Mouse (Mus musculus) c-Kit-negative CD71-positive TER-119-positive erythroid progenitor cells, embryonic 14.5 days (primary cell): Measurements from ENCODE around the gene Pax2.
"Not testable (repeated sequence)": the region's sequence is repeated elsewhere in the genome, so short reads cannot be mapped to it uniquely, and the experiment has no call there.

ENCODE experiments used
- DNase-seq: peaks from one replicate; pipeline ENCODE4 v3.0.0-alpha.2; 2013; ENCODE audit warnings: low read depth, low spot score

Pax2 gene

GRCm38 (mm10) chr19:44835042-44835930 lies 79.4 kb downstream of the Pax2 start:
- DNase-seq = no peak

GRCm38 (mm10) chr19:44835931-44836861 lies 80.4 kb downstream of the Pax2 start:
- DNase-seq = no peak

GRCm38 (mm10) chr19:44837426-44838205 lies 81.8 kb downstream of the Pax2 start:
- DNase-seq = no peak

GRCm38 (mm10) chr19:44838321-44838720 lies 82.5 kb downstream of the Pax2 start:
- no peak for DNase-seq

- not testable (repeated sequence) for DNase-seq
These were observed 86.8 kb downstream of the Pax2 start for GRCm38 (mm10) chr19:44842661-44843060.

- DNase-seq = no peak
These were observed 93.6 kb downstream of the Pax2 start for GRCm38 (mm10) chr19:44849465-44849864.

- DNase-seq = no peak
These were observed 102.8 kb downstream of the Pax2 start for GRCm38 (mm10) chr19:44858671-44859070.

GRCm38 (mm10) chr19:44868766-44869165 lies 112.9 kb downstream of the Pax2 start:
- DNase-seq = no peak

- no peak for DNase-seq
These were observed 118.5 kb downstream of the Pax2 start for GRCm38 (mm10) chr19:44874186-44874898.

- DNase-seq = no peak
These were observed 119.1 kb downstream of the Pax2 start for GRCm38 (mm10) chr19:44874928-44875327.

GRCm38 (mm10) chr19:44875718-44876117 lies 119.9 kb downstream of the Pax2 start:
- DNase-seq = no peak

- no peak for DNase-seq
These were observed 120.7 kb downstream of the Pax2 start for GRCm38 (mm10) chr19:44876529-44876928.

GRCm38 (mm10) chr19:44882552-44883024 lies 126.7 kb downstream of the Pax2 start:
- DNase-seq = no peak

- DNase-seq = no peak
These were observed 128.5 kb downstream of the Pax2 start for GRCm38 (mm10) chr19:44884331-44884730.

GRCm38 (mm10) chr19:44886475-44886874 lies 130.6 kb downstream of the Pax2 start:
- no peak for DNase-seq
